Mouse (Mus musculus) neural tube, embryonic 13.5 days (tissue): ENCODE data around the gene Syngr2. TPM values are rescaled to one million over a fixed set of nuclear protein-coding genes. Genes with fewer than 3 reads are reported as not detected.

Experiments used
- ATAC-seq: fragments of 200-750 bp; cut with Nextera tagmentation; 2 replicates; pipeline ENCODE4 v1.8.0; 2017; ENCODE audit warnings: low read depth, mild to moderate bottlenecking, moderate TSS enrichment, moderate library complexity
- H3K27ac ChIP-seq: fragments of 300-500 bp; sonication (generic); replicated peaks from 2 replicates; pipeline ENCODE4 v1.5.1; 2015; ENCODE audit warnings: moderate library complexity, mild to moderate bottlenecking, inconsistent platforms
- H3K27me3 ChIP-seq: fragments of 300-500 bp; sonication (generic); 2 replicates; pipeline ENCODE4 v1.6.1; 2015; ENCODE audit warnings: mild to moderate bottlenecking, inconsistent platforms
- H3K36me3 ChIP-seq: fragments of 300-500 bp; sonication (generic); 2 replicates; pipeline ENCODE4 v1.6.1; 2015; ENCODE audit warnings: mild to moderate bottlenecking, inconsistent platforms
- H3K4me1 ChIP-seq: fragments of 300-500 bp; sonication (generic); replicated peaks from 2 replicates; pipeline ENCODE4 v1.6.1; 2015; ENCODE audit warnings: inconsistent platforms
- H3K4me2 ChIP-seq: fragments of 300-500 bp; sonication (generic); 2 replicates; pipeline ENCODE4 v1.6.1; 2015; ENCODE audit warnings: inconsistent platforms, mild to moderate bottlenecking, moderate library complexity
- H3K4me3 ChIP-seq: fragments of 300-500 bp; sonication (generic); 2 replicates; pipeline ENCODE4 v1.5.1; 2015; ENCODE audit warnings: mild to moderate bottlenecking, inconsistent platforms
- H3K9ac ChIP-seq: fragments of 300-500 bp; sonication (generic); 2 replicates; pipeline ENCODE4 v1.6.1; 2015; ENCODE audit warnings: moderate library complexity, mild to moderate bottlenecking, inconsistent platforms
- H3K9me3 ChIP-seq: fragments of 300-500 bp; sonication (generic); 2 replicates; pipeline ENCODE4 v1.6.1; 2016; ENCODE audit warnings: inconsistent platforms
- WGBS: fragments of 180-500 bp; shearing (Covaris S2); methylation state at CpG from one replicate; pipeline ENCODE4 v1.1.7; 2015; 5-methylcytosine and 5-hydroxymethylcytosine counted together
- polyA plus RNA-seq: library from polyadenylated mRNA; unstranded; fragments of >200 nt; fragmentation: Nextera tagmentation; extraction: Ambion mirVana; gene quantifications from 2 replicates; pipeline ENCODE4 v1.2.1, GENCODE M21; 2015

Syngr2 gene
- polyA plus RNA-seq, 1 experiment from 2014 or later = 15.3 TPM

DNA sequence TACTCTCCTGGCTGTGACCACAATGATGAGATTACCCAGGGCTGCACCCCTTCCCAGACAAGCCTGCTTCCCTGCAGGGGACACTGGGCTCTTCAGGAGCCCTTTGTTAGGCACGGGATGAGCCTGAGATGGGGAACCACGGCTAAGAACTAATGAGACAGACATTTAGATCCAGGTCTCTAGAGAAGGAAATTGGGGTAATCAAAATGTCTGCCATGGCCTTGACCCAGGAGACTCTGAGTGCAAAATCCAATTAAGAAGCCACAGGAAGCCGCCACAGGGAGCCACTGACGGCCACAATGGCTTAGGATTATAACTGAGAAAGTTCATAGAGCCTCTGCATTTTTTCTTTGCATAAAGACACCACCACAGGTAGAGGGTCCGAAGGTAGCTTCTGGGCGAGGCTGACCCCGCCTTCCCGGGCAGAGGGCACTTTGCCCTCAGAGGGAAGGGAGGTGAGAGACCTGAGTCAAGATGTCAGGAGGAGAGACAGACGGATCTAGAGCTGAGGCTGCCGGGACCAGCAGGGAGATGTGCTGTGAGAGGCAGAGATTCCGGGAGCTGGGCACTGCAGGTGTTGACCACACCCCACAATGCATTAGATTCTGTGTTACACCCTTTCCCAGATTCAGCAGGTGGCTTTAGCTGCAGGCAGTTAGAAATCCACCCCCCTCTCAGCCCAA is 53.8 kb downstream of the Syngr2 start:
- no peak overlapping the region for H3K9ac ChIP-seq

More for the DNA sequence above, 53.8 kb downstream of the Syngr2 start:
- Histone ChIP-seq H3K27me3 (peaks cover 41% of the 10 kb centered on the region), H3K4me2 (no peak overlapping the region), H3K4me1 (peaks cover 40% of the 10 kb centered on the region), H3K4me3 (no peak overlapping the region), H3K36me3 (no peaks in the 10 kb centered on the region), H3K9me3 (no peaks in the 10 kb centered on the region), H3K27ac (no peak overlapping the region)
- 36% methylated on average over 11 of the region's 11 CpGs for WGBS
- no peak for ATAC-seq

Other genes starting within 250 kb of the Syngr2 start
- 24.9 and 26.5 TPM in 2 replicates for gene Tnrc6c, start 155.4 kb upstream of the Syngr2 start, polyA plus RNA-seq
- gene Tmc8, start 27.6 kb upstream of the Syngr2 start, polyA plus RNA-seq = 0.95 and 1.5 TPM in 2 replicates
- 8.6 and 9.7 TPM in 2 replicates for gene Tmc6, start 27.5 kb upstream of the Syngr2 start, polyA plus RNA-seq
- gene 6030468B19Rik, start 12.0 kb upstream of the Syngr2 start, polyA plus RNA-seq = 0.18 TPM in 1 of 2 replicates, not detected in the other
- gene Gm20708, start within 50 bp of the Syngr2 start, polyA plus RNA-seq = 0.56 and 1.6 TPM in 2 replicates
- gene Afmid, start 16.3 kb downstream of the Syngr2 start, polyA plus RNA-seq = 2.7 and 3.3 TPM in 2 replicates
- gene Tk1, start 16.4 kb downstream of the Syngr2 start, polyA plus RNA-seq = 15.8 and 24.0 TPM in 2 replicates
- gene Birc5, start 39.6 kb downstream of the Syngr2 start, polyA plus RNA-seq = 50.1 and 68.8 TPM in 2 replicates
- not detected in 2 replicates for gene Tmem235, start 51.1 kb downstream of the Syngr2 start, polyA plus RNA-seq
- gene Tha1, start 63.8 kb downstream of the Syngr2 start, polyA plus RNA-seq = 2.4 and 3.0 TPM in 2 replicates
- gene Socs3, start 160.4 kb downstream of the Syngr2 start, polyA plus RNA-seq = 7.8 and 8.7 TPM in 2 replicates
- 46.9 and 49.0 TPM in 2 replicates for gene Pgs1, start 176.6 kb downstream of the Syngr2 start, polyA plus RNA-seq